Mouse (Mus musculus) mouse trophoblast stem cell (cell line): ENCODE results near the gene Ciao2a.

ENCODE experiments used
- in situ Hi-C, 2 experiments: fragments of 300-500 bp; cut with MseI, MboI; formaldehyde crosslinking; loops; 2 replicates in 1 of 2; 3 replicates in 1 of 2; pipeline ENCODE4 v1.15.1; 2025

Ciao2a gene

GRCm38 (mm10) chr9:66126456-66127192, at the start of gene Ciao2a, which contains the start of gene Snx1:
Gene Ciao2a, plus strand, starts transcription at chr9:66126611.
Gene Snx1, minus strand, starts transcription at chr9:66126587.
- in situ Hi-C loops, result no loop called here

GRCm38 (mm10) chr9:66078072-66078471, 48.3 kb upstream of the Ciao2a start:
- in situ Hi-C loops, result no loop called here

DNA sequence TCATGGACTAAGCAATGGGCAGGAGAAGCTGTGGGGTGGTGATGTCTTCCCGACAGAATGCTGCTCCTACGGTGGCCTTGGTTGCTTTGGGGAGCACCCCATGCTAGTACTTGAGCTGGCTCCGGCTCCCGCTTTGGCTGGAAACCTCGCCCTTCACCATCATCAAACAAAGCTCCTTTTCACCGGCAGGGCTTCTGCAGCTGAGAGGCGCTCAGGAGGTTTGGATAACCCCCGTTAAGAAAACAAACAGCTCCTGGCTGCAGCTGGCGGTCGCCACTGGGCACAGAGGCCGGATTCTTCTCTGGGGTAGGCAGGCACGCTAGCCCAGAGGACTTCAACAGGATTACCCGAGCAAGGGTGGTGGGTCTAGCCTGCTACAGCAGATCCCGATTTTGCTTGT, 47.9 kb upstream of the Ciao2a start:
- in situ Hi-C loops, result no loop called here

DNA sequence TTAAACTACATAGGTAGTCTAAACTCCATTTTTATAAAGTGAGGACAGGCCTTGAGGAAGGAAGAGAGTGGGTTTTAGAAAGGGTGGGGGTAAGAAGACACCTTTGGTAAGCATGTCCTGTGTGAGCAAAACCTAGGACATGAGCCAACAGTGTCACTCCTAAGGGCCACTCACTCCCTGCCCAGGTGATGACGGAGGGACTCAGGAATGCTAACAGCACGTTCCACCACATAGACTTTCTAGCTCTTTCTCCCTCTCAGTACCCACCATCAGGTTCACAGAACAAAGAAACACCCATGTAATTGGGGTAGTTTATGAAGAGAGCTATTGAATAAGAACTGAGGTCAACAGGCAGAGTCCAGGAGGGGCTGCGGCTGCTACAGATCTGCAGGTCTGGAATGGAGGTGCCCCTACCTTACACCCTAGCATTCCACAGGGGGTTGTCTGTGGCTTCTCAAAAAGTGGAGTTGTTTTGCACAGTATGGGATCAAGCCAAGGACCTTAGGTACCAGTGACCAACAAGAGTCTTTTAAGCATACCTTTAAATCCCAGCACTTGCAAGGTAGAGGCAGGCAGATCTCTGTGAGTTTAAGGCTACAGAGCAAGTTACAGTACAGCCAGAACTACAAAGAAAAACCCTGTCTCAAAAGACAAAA, 45.5 kb upstream of the Ciao2a start:
- in situ Hi-C loops, result no loop called here

- in situ Hi-C loops, result no loop called here
Measured at GRCm38 (mm10) chr9:66081999-66082398, 44.4 kb upstream of the Ciao2a start.

- in situ Hi-C loops, result no loop called here
Measured at GRCm38 (mm10) chr9:66084171-66084570, 42.2 kb upstream of the Ciao2a start.

DNA sequence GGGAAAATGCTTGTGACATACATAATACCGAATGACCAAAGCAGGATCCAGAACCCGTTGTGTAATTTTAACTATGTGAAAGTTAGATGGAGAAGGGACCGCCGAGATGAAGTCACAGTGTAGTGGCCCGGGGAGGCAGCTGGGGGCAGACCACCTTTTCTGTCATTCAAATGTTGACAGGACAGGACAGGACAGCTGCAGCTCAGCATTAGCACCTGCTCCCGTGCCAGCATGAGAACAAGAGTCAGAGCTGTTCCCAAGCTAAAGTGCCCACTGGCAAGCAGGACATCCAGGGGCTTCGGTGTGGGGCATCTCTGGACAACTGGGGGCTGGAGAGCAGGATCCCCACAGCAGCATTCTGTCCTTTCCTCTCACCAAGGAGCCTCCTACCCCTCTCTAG, 39.3 kb upstream of the Ciao2a start:
- in situ Hi-C loops, result no loop called here

DNA sequence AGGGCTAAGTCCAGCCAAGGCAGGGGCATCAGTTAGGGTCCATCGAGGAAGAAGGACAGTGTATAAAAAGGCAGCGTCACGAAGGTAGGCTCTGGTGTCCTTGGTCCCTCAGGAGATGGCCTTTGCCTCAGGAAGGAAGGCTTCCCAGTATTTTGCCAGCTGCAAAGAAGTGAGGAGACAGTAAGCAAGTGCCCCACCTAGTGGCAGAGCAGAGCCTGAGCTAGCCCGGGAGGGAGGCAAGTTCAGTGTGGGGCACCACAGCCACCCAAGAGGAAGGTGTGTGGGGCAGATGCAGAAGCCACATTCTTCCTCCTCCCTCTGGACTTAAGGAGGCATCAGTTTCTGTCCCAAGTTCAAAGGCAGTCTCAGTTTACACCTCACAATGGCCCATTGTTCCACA, 38.0 kb upstream of the Ciao2a start:
- in situ Hi-C loops, result no loop called here

- in situ Hi-C loops, result no loop called here
Measured at GRCm38 (mm10) chr9:66090593-66091244, 35.7 kb upstream of the Ciao2a start.

- in situ Hi-C loops, result no loop called here
Measured at GRCm38 (mm10) chr9:66091327-66092231, 34.8 kb upstream of the Ciao2a start.

- in situ Hi-C loops, result no loop called here
Measured at GRCm38 (mm10) chr9:66092664-66093063, 33.7 kb upstream of the Ciao2a start.

GRCm38 (mm10) chr9:66101577-66101976, 24.8 kb upstream of the Ciao2a start:
- in situ Hi-C loops, result no loop called here

DNA sequence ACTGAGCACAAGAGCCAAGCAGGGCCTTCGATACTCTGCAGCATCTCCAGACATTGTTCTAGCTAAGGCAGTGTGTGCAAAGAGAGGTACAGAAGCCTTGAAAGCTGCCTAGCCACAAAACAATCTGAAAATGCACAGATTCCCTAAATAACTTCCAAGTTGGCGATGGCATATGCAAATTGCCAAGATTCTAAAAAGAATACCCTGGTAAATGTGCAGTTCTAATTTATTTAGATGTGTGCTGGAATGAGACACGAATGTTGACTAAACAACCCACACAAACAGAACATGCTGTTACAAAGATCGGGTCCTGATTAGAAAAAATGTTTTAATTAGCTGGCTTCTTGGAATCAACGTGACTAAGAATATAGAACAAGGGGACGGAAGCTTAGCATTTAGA, 23.7 kb upstream of the Ciao2a start:
- in situ Hi-C loops, result no loop called here

GRCm38 (mm10) chr9:66104601-66105000, 21.8 kb upstream of the Ciao2a start:
- in situ Hi-C loops, result no loop called here

- in situ Hi-C loops, result no loop called here
Measured at GRCm38 (mm10) chr9:66105168-66105567, 21.2 kb upstream of the Ciao2a start.

GRCm38 (mm10) chr9:66109574-66109973, 16.8 kb upstream of the Ciao2a start:
- in situ Hi-C loops, result no loop called here

DNA sequence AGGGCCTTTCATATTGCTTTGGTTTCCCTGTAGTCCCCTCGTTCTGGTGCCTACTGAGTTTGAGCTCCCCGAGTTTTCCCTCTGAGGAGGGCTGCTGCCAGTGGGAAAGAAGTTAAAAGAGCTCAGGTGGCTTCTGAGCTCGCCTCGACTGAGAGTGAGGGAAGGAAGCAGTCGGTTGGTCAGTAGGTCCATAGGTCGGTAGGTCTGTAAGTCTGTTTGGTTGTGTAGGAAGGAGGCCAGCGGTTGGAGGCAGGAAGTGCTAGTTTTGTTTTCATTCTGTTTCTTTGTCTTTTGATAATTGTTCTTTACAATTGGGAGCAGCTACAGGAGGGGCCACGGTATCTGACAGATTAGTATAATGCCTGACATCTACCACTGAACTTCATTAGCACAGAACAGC, 16.3 kb upstream of the Ciao2a start:
- in situ Hi-C loops, result no loop called here

DNA sequence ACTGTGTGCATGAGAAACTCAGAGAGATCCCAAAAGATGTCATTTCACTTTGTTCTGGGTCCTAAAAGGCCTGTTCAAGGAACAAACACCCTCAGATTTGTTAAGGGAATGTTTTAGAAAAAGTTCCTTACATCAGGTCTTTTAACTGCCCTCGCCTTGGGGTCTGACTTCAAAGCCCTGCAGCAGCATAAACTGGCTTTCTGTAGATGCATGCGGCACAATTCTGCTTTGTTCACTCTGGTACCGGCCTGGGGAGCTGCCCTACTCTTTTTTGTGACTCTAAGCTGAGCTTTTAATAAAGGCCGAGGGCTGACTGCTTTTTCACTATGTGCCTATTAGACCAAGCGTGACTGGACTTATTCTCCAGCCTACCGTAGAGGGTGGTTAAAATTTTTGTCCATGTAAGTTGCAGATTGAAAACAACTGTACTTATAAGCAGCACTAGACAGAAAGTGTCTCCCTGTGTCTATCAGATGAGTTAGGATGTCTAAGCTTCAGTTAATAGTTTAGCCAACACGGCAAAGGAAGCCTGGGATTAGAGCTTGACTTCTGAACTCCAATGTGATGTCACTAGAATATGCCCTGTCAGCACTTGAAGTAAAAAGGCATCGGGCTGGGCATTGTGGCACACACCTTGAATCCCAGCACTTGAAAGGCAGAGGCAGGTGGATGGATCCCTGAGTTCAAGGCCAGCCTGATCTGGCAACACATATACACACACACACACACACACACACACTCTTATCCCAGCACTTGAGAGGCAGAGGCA, 15.6 kb upstream of the Ciao2a start:
- in situ Hi-C loops, result no loop called here

GRCm38 (mm10) chr9:66114341-66114740, 12.1 kb upstream of the Ciao2a start:
- in situ Hi-C loops, result no loop called here

DNA sequence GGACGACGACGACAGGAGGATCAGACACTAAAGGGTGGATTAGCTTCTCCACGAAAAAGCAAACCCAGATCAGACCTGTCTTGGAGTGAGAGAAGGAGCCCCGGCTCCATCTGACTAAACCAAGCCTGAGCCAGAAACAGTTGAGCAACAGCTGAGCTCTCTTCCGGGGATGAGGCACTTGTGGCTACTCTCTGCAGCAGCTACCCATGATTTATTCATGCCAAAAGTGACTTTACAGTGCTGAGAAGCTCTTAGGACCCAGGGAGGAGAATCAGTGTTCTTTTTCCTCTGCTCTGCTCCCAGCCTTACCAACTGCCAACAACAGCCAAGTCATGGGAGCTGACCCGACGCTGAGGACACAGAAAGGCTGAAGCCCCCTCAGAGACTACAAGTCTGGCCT, 9.5 kb upstream of the Ciao2a start:
- in situ Hi-C loops, result no loop called here

- in situ Hi-C loops, result no loop called here
Measured at GRCm38 (mm10) chr9:66119498-66119897, 6.9 kb upstream of the Ciao2a start.
